Mouse (Mus musculus) gastrocnemius, adult 18-20 months (tissue): Measurements from ENCODE around the gene Ccdc85b. TPM values are rescaled to one million over a fixed set of nuclear protein-coding genes. Genes with fewer than 3 reads are reported as not detected.

Experiments used
- total RNA-seq, 2 experiments: library from RNA; stranded (reverse); gene quantifications; 2 replicates each; pipeline ENCODE4 v1.2.3; 2021

The Ccdc85b gene
- total RNA-seq, 2 experiments from 2014 or later, result 4.0 to 5.1 TPM

Other genes with a start within 250 kb of the Ccdc85b start
- gene Pacs1, start 184.8 kb downstream of the Ccdc85b start, total RNA-seq, result 1 to 10 TPM; 6.5 to 8.2 TPM
- 10 to 100 TPM; 66.7 to 68.2 TPM for gene Sf3b2, start 162.4 kb downstream of the Ccdc85b start, total RNA-seq
- not detected for gene Gal3st3, start 159.6 kb downstream of the Ccdc85b start, total RNA-seq
- gene Catsper1, start 122.2 kb downstream of the Ccdc85b start, total RNA-seq, result not detected
- 10 to 100 TPM; 47.6 to 50.7 TPM for gene Cst6, start 108.3 kb downstream of the Ccdc85b start, total RNA-seq
- 10 to 100 TPM; 16.3 to 16.5 TPM for gene Eif1ad, start 91.2 kb downstream of the Ccdc85b start, total RNA-seq
- gene Banf1, start 90.7 kb downstream of the Ccdc85b start, total RNA-seq, result 100 to 1,000 TPM; 127 to 128 TPM
- 10 to 100 TPM; 36.5 to 38.8 TPM for gene Sart1, start 69.2 kb downstream of the Ccdc85b start, total RNA-seq
- gene Tsga10ip, start 55.4 kb downstream of the Ccdc85b start, total RNA-seq, result 1 to 10 TPM; 1.2 to 1.3 TPM
- 100 to 1,000 TPM; 587 to 651 TPM for gene Drap1, start 32.9 kb downstream of the Ccdc85b start, total RNA-seq
- gene AI837181, start 32.8 kb downstream of the Ccdc85b start, total RNA-seq, result 10 to 100 TPM; 32.9 to 36.2 TPM
- under 1 TPM; 0.17 to 0.34 TPM for gene Fosl1, start 10.3 kb downstream of the Ccdc85b start, total RNA-seq
- gene Fibp, start 2.7 kb upstream of the Ccdc85b start, total RNA-seq, result 10 to 100 TPM; 33.7 to 38.5 TPM
- not detected for gene Ctsw, start 10.6 kb upstream of the Ccdc85b start, total RNA-seq
- gene Efemp2, start 16.1 kb upstream of the Ccdc85b start, total RNA-seq, result 1 to 10 TPM; 4.0 to 5.6 TPM
- gene Mus81, start 30.5 kb upstream of the Ccdc85b start, total RNA-seq, result 10 to 100 TPM; 18.3 to 22.1 TPM
- 10 to 100 TPM; 48.4 to 74.2 TPM for gene Cfl1, start 32.6 kb upstream of the Ccdc85b start, total RNA-seq
- under 1 TPM; 0.21 to 0.30 TPM for gene 1700020D05Rik, start 45.9 kb upstream of the Ccdc85b start, total RNA-seq
- gene Snx32, start 52.6 kb upstream of the Ccdc85b start, total RNA-seq, result 1 to 10 TPM; 5.5 to 5.8 TPM
- gene Ovol1, start 102.8 kb upstream of the Ccdc85b start, total RNA-seq, result not detected
- 1 to 10 TPM; 1.7 to 2.5 TPM for gene Ap5b1, start 110.1 kb upstream of the Ccdc85b start, total RNA-seq
- 10 to 100 TPM; 40.7 to 50.1 TPM for gene Rnaseh2c, start 144.0 kb upstream of the Ccdc85b start, total RNA-seq
- 10 to 100 TPM; 24.0 to 26.0 TPM for gene Kat5, start 152.3 kb upstream of the Ccdc85b start, total RNA-seq
- gene Rela, start 179.6 kb upstream of the Ccdc85b start, total RNA-seq, result 10 to 100 TPM; 14.6 to 19.3 TPM
- 1 to 10 TPM; 5.6 to 8.2 TPM for gene Sipa1, start 205.8 kb upstream of the Ccdc85b start, total RNA-seq
- 1 to 10 TPM; 8.6 to 9.4 TPM for gene Map3k11, start 230.8 kb upstream of the Ccdc85b start, total RNA-seq
- 10 to 100 TPM; 12.5 to 13.8 TPM for gene Pcnx3, start 231.0 kb upstream of the Ccdc85b start, total RNA-seq
- gene Kcnk7, start 246.5 kb upstream of the Ccdc85b start, total RNA-seq, result not detected